ENCODE assay signal across 8 mouse cellular contexts in genomic region chr13:55418004-55418403, GRCm38 (mm10). TPM values are rescaled to one million over a fixed set of nuclear protein-coding genes. Genes with fewer than 3 reads are reported as not detected.
DNase-seq lines count a peak whose midpoint lies in the region; ATAC-seq and TF ChIP-seq lines count a peak whose summit lies in the region.

No protein-coding gene starts in this region.

- TF ChIP-seq CTCF in cerebellum, adult 2 months (IDR thresholded peaks at IDR 0.05; ENCODE audit: borderline replicate concordance, insufficient read depth, low read depth, low read length) = peak; percentile 91

- H3K27me3 ChIP-seq in cerebellum, adult 2 months (ENCODE audit: control insufficient read depth, insufficient read depth, low read length) = no peaks in the 10 kb centered on the region
- peaks cover 81% of the 10 kb centered on the region for H3K27me3 ChIP-seq in hindbrain, embryonic 13.5 days

- H3K27ac ChIP-seq in cerebellum, adult 2 months (ENCODE audit: insufficient read depth, low read length) = no peak overlapping the region
- H3K27ac ChIP-seq in hindbrain, embryonic 13.5 days = no peak overlapping the region

- no peaks in the 10 kb centered on the region for H3K9me3 ChIP-seq in hindbrain, embryonic 13.5 days

- no peaks in the 10 kb centered on the region for H3K36me3 ChIP-seq in hindbrain, embryonic 13.5 days

- H3K4me1 ChIP-seq in cerebellum, adult 2 months (ENCODE audit: control insufficient read depth, insufficient read depth, low read length) = peaks cover 7% of the 10 kb centered on the region
- H3K4me1 ChIP-seq in hindbrain, embryonic 13.5 days (replicated peaks) = peaks cover 34% of the 10 kb centered on the region

- ATAC-seq in hindbrain, embryonic 13.5 days (ENCODE audit: low FRiP score) = peak; percentile 51; the same call in 1 of the 2 replicates

- peak; percentile 69 for DNase-seq in MEL-GATA-1-ER (ENCODE audit: extremely low read depth, low read depth)
- DNase-seq in cerebellum, adult 2 months = peak; percentile 78 to 89
- peak; percentile 79 for DNase-seq in forelimb bud, embryonic 11.5 days (ENCODE audit: low read depth, low spot score)
- peak; percentile 82 to 84 for DNase-seq in layer of hippocampus, postnatal 14 days (ENCODE audit: low spot score in 2 of 2)
- peak; percentile 94 for DNase-seq in lung, postnatal 10 days
- peak; percentile 80 for DNase-seq in ovary, postnatal 36 days (ENCODE audit: low spot score)
- DNase-seq in thymus, postnatal 14 days = peak; percentile 93

- 9% methylated on average over 12 of the region's 12 CpGs for WGBS in cerebellum, adult 2 months
- 10% methylated on average over 12 of the region's 12 CpGs for WGBS in hindbrain, embryonic 13.5 days

- H3K9ac ChIP-seq in hindbrain, embryonic 13.5 days = no peak overlapping the region

- peak overlapping the region; percentile 35 for H3K4me2 ChIP-seq in hindbrain, embryonic 13.5 days

- no peak for TF ChIP-seq POLR2A in cerebellum, adult 2 months (IDR thresholded peaks at IDR 0.05; ENCODE audit: borderline replicate concordance, insufficient read depth, low read length)

- H3K4me3 ChIP-seq in cerebellum, adult 2 months (replicated peaks; ENCODE audit: insufficient read depth, low read depth, low read length) = no peak overlapping the region
- H3K4me3 ChIP-seq in hindbrain, embryonic 13.5 days = no peak overlapping the region

RNA-seq across cellular contexts. Expression of gene Pfn3, which starts 3.0 kb away (rescaled TPM):
- not detected in 2 replicates for polyA plus RNA-seq in cerebellum, adult 2 months (2012; rRNA removed)
- polyA plus RNA-seq in hindbrain, embryonic 13.5 days (2015; fragmentation: Nextera tagmentation; extraction: Ambion mirVana) = 0.80 TPM in 1 of 2 replicates, not detected in the other
- not detected for total RNA-seq in layer of hippocampus, postnatal 14 days (2021)

RNA-seq across cellular contexts. Expression of gene F12, which starts 8.6 kb away (rescaled TPM):
- polyA plus RNA-seq in cerebellum, adult 2 months (2012; rRNA removed) = 0.05 and 0.11 TPM in 2 replicates
- polyA plus RNA-seq in hindbrain, embryonic 13.5 days (2015; fragmentation: Nextera tagmentation; extraction: Ambion mirVana) = not detected in 2 replicates
- total RNA-seq in layer of hippocampus, postnatal 14 days (2021) = under 1 TPM; 0.32 to 0.69 TPM

RNA-seq across cellular contexts. Expression of gene Slc34a1, which starts 20.0 kb away (rescaled TPM):
- not detected in 2 replicates for polyA plus RNA-seq in cerebellum, adult 2 months (2012; rRNA removed)
- not detected in 2 replicates for polyA plus RNA-seq in hindbrain, embryonic 13.5 days (2015; fragmentation: Nextera tagmentation; extraction: Ambion mirVana)
- not detected for total RNA-seq in layer of hippocampus, postnatal 14 days (2021)

RNA-seq across cellular contexts. Expression of gene Grk6, which starts 26.9 kb away (rescaled TPM):
- 52.7 and 53.9 TPM in 2 replicates for polyA plus RNA-seq in cerebellum, adult 2 months (2012; rRNA removed)
- polyA plus RNA-seq in hindbrain, embryonic 13.5 days (2015; fragmentation: Nextera tagmentation; extraction: Ambion mirVana) = 27.7 and 31.3 TPM in 2 replicates
- 10 to 100 TPM; 74.2 to 76.8 TPM for total RNA-seq in layer of hippocampus, postnatal 14 days (2021)

RNA-seq across cellular contexts. Expression of gene Prr7, which starts 46.1 kb away (rescaled TPM):
- polyA plus RNA-seq in cerebellum, adult 2 months (2012; rRNA removed) = 10.7 and 13.0 TPM in 2 replicates
- 2.6 and 3.2 TPM in 2 replicates for polyA plus RNA-seq in hindbrain, embryonic 13.5 days (2015; fragmentation: Nextera tagmentation; extraction: Ambion mirVana)
- 10 to 100 TPM; 89.9 to 92.7 TPM for total RNA-seq in layer of hippocampus, postnatal 14 days (2021)
